Mouse (Mus musculus) CH12.LX (cell line): ENCODE results near the gene Scml4. TPM values are rescaled to one million over a fixed set of nuclear protein-coding genes. Genes with fewer than 3 reads are reported as not detected.

Experiments used
- DNase-seq: peaks from one replicate; pipeline ENCODE4 v3.0.0-alpha.2; 2013; ENCODE audit errors: extremely low read depth
- H3K27ac ChIP-seq: 2 replicates; pipeline ENCODE4 v1.5.1; 2012; ENCODE audit warnings: low read depth, mild to moderate bottlenecking, control low read depth, moderate library complexity; ENCODE audit not compliant: insufficient read depth
- H3K27me3 ChIP-seq: replicated peaks from 2 replicates; pipeline ENCODE3; 2012; ENCODE audit warnings: inconsistent platforms
- H3K36me3 ChIP-seq, 2 experiments: replicated peaks in 1 of 2; 2 replicates each; pipeline versions ENCODE3 to v1.6.1; 2012; ENCODE audit warnings: inconsistent platforms in 1 of 2, low read length in 1 of 2, mild to moderate bottlenecking in 1 of 2, mixed read lengths in 1 of 2, moderate library complexity in 1 of 2; ENCODE audit not compliant: control insufficient read depth in 1 of 2, insufficient read depth in 1 of 2
- H3K4me1 ChIP-seq, 2 experiments: 2 replicates each; pipeline ENCODE4 v1.6.1; 2012; ENCODE audit warnings: inconsistent platforms in 1 of 2, moderate library complexity in 1 of 2; ENCODE audit not compliant: insufficient read depth in 2 of 2, control insufficient read depth in 1 of 2
- H3K4me2 ChIP-seq: 2 replicates; pipeline ENCODE4 v1.6.1; 2012; ENCODE audit warnings: low read depth, mild to moderate bottlenecking, control low read depth; ENCODE audit not compliant: poor library complexity, insufficient read depth, severe bottlenecking
- H3K4me3 ChIP-seq, 3 experiments: fragments of 150-350 bp in 1 of 3; sonication (generic) in 1 of 3; replicated peaks in 1 of 3; 2 replicates each; pipeline versions ENCODE3 to v1.5.1; 2011 to 2012; ENCODE audit warnings: low read depth in 2 of 3, low read length in 2 of 3, mild to moderate bottlenecking in 2 of 3, moderate library complexity in 2 of 3, control low read depth in 1 of 3, improper control_type of control experiment in 1 of 3, inconsistent platforms in 1 of 3, mixed read lengths in 1 of 3; ENCODE audit not compliant: poor library complexity in 1 of 3
- H3K79me2 ChIP-seq: replicated peaks from 2 replicates; pipeline ENCODE4 v1.6.1; 2012; ENCODE audit warnings: mild to moderate bottlenecking, moderate library complexity; ENCODE audit not compliant: control insufficient read depth, poor library complexity, insufficient read depth, severe bottlenecking; ENCODE audit errors: extremely low read depth
- H3K9ac ChIP-seq: 2 replicates; pipeline ENCODE4 v1.6.1; 2012; ENCODE audit warnings: low read depth, mild to moderate bottlenecking, control low read depth, moderate library complexity; ENCODE audit not compliant: insufficient read depth
- H3K9me3 ChIP-seq: replicated peaks from 2 replicates; pipeline ENCODE3; 2012; ENCODE audit warnings: low read length, inconsistent platforms, mixed read lengths
- BHLHE40 ChIP-seq: IDR thresholded peaks from 2 replicates; pipeline ENCODE4 v1.6.1; 2011; ENCODE audit warnings: mild to moderate bottlenecking, low read depth, low read length, improper control_type of control experiment
- CHD2 ChIP-seq: IDR thresholded peaks from 2 replicates; pipeline ENCODE4 v1.6.1; 2011; ENCODE audit warnings: low read length, improper control_type of control experiment
- CTCF ChIP-seq, 2 experiments: IDR thresholded peaks in 1 of 2; conservative IDR thresholded peaks in 1 of 2; 2 replicates each; pipeline ENCODE4 v1.5.1; 2011 to 2012; ENCODE audit warnings: low read depth in 2 of 2, low read length in 2 of 2, improper control_type of control experiment in 1 of 2, inconsistent platforms in 1 of 2, mild to moderate bottlenecking in 1 of 2, moderate library complexity in 1 of 2
- E2F4 ChIP-seq: IDR thresholded peaks from 2 replicates; pipeline ENCODE4 v1.6.1; 2011; ENCODE audit warnings: low read depth, low read length, improper control_type of control experiment; ENCODE audit not compliant: insufficient replicate concordance
- EP300 ChIP-seq: IDR thresholded peaks from 2 replicates; pipeline ENCODE4 v1.6.1; 2011; ENCODE audit warnings: low read length, improper control_type of control experiment
- GABPA ChIP-seq: IDR thresholded peaks from 2 replicates; pipeline ENCODE4 v1.6.1; 2012; ENCODE audit warnings: low read depth, low read length, improper control_type of control experiment, inconsistent platforms; ENCODE audit not compliant: insufficient replicate concordance
- HCFC1 ChIP-seq: IDR thresholded peaks from 2 replicates; pipeline ENCODE4 v1.6.1; 2012; ENCODE audit warnings: low read depth, mild to moderate bottlenecking, inconsistent platforms, low read length, improper control_type of control experiment
- IRF4 ChIP-seq: IDR thresholded peaks from 2 replicates; pipeline ENCODE4 v1.6.1; 2014; ENCODE audit warnings: low read depth, mild to moderate bottlenecking, inconsistent platforms, low read length, improper control_type of control experiment
- JUND ChIP-seq: conservative IDR thresholded peaks from 2 replicates; pipeline ENCODE4 v1.6.1; 2011; ENCODE audit warnings: low read depth, low read length, improper control_type of control experiment
- MAFK ChIP-seq: IDR thresholded peaks from 2 replicates; pipeline ENCODE4 v1.6.1; 2011; ENCODE audit warnings: low read length, improper control_type of control experiment; ENCODE audit not compliant: insufficient replicate concordance
- MAZ ChIP-seq: IDR thresholded peaks from 2 replicates; pipeline ENCODE4 v1.6.1; 2012; ENCODE audit warnings: low read depth, mild to moderate bottlenecking, inconsistent platforms, low read length, improper control_type of control experiment, moderate library complexity
- MXI1 ChIP-seq: IDR thresholded peaks from 2 replicates; pipeline ENCODE4 v1.6.1; 2011; ENCODE audit warnings: mild to moderate bottlenecking, low read depth, low read length, improper control_type of control experiment
- NELFE ChIP-seq: IDR thresholded peaks from 2 replicates; pipeline ENCODE4 v1.6.1; 2011; ENCODE audit warnings: low read depth, low read length, improper control_type of control experiment
- PAX5 ChIP-seq: IDR thresholded peaks from 2 replicates; pipeline ENCODE4 v1.6.1; 2012; ENCODE audit warnings: low read length, inconsistent platforms, mixed read lengths
- POLR2A ChIP-seq: IDR thresholded peaks from 2 replicates; pipeline ENCODE4 v1.6.1; 2011; ENCODE audit warnings: low read depth, mild to moderate bottlenecking, improper control_type of control experiment, low read length
- RAD21 ChIP-seq: IDR thresholded peaks from 2 replicates; pipeline ENCODE4 v1.6.1; 2011; ENCODE audit warnings: low read depth, mild to moderate bottlenecking, low read length, improper control_type of control experiment, moderate library complexity
- RCOR1 ChIP-seq: conservative IDR thresholded peaks from 2 replicates; pipeline ENCODE4 v1.6.1; 2012; ENCODE audit warnings: low read depth, mild to moderate bottlenecking, inconsistent platforms, low read length, improper control_type of control experiment
- SIN3A ChIP-seq: IDR thresholded peaks from 2 replicates; pipeline ENCODE4 v1.6.1; 2012; ENCODE audit warnings: low read length, improper control_type of control experiment, inconsistent platforms
- SMC3 ChIP-seq: IDR thresholded peaks from 2 replicates; pipeline ENCODE4 v1.6.1; 2011; ENCODE audit warnings: low read depth, low read length, improper control_type of control experiment
- TCF12 ChIP-seq: IDR thresholded peaks from 2 replicates; pipeline ENCODE4 v1.6.1; 2014; ENCODE audit warnings: low read depth, mild to moderate bottlenecking, inconsistent platforms, low read length, improper control_type of control experiment
- USF2 ChIP-seq: conservative IDR thresholded peaks from 2 replicates; pipeline ENCODE4 v1.6.1; 2011; ENCODE audit warnings: low read depth, low read length, improper control_type of control experiment
- ZKSCAN1 ChIP-seq: IDR thresholded peaks from 2 replicates; pipeline ENCODE4 v1.6.1; 2012; ENCODE audit warnings: low read depth, inconsistent platforms, low read length, improper control_type of control experiment, borderline replicate concordance
- dilution Hi-C: fragments of 300-500 bp; cut with MboI; formaldehyde crosslinking; loops from 2 replicates; pipeline ENCODE4 v1.14.3; 2020; ENCODE audit warnings: low sequenced_read_pairs; ENCODE audit not compliant: extremely low pct_unique_long_range_greater_than_20kb, extremely low pct_ligation_motif_present
- in situ Hi-C: fragments of 300-500 bp; cut with MboI; formaldehyde crosslinking; loops from 3 replicates; pipeline ENCODE4 v1.14.3; 2019; ENCODE audit warnings: low sequenced_read_pairs, low pct_ligation_motif_present, low pct_unique_long_range_greater_than_20kb, mixed read lengths
- polyA plus RNA-seq: library from polyadenylated mRNA; unstranded; fragments of >175 nt; gene quantifications from 2 replicates; pipeline ENCODE4 v1.2.1, GENCODE M21; 2012; ENCODE audit warnings: low read depth; ENCODE audit not compliant: insufficient read length
- total RNA-seq, 2 experiments: library from RNA; depleted of rRNA; stranded (reverse); fragments of 300-350 nt in 1 of 2; fragments of >200 nt in 1 of 2; gene quantifications; 2 replicates each; pipeline ENCODE4 v1.2.3; 2012 to 2014

Gene Scml4
- total and polyA plus RNA-seq, 3 experiments, result 2.7 to 3.3 (median 3.0) TPM

DNA sequence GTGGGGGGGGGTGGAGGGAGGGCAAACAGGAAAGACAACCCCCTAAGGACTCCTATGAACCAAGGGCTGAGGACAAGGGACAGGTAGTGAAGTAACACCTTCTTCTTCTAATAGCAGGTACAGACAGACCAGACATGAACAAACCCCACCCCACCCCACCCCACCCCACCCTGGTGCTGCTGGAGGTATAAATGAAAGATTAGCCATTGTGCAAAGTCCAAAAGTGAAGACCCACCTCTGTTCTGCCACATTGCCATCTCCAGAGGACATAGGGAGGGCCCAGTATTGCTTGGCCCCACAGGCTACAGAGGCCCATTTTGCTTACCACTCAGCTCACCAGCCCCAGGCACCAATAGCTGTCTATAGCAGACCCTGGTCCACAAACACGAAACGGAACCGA is 95.0 kb downstream of the Scml4 start:
- Histone ChIP-seq H3K4me2 (no peak overlapping the region), H3K36me3 (no peaks in the 10 kb centered on the region), H3K79me2 (no peaks in the 10 kb centered on the region), H3K9me3 (no peaks in the 10 kb centered on the region), H3K9ac (no peak overlapping the region), H3K27me3 (no peaks in the 10 kb centered on the region), H3K4me3 (no peak overlapping the region), H3K27ac (no peak overlapping the region), H3K4me1 (peaks cover 6 to 18% of the 10 kb centered on the region in 2 experiments; a peak in 3 of 4 replicates)
- no peak for DNase-seq
- in situ Hi-C loops, result no loop called here
- dilution Hi-C loops, result no loop called here
- TF ChIP-seq NELFE, result no peak
- no peak for TF ChIP-seq BHLHE40
- no peak for TF ChIP-seq POLR2A
- TF ChIP-seq IRF4, result no peak
- TF ChIP-seq RCOR1, result no peak
- TF ChIP-seq MAFK, result no peak
- TF ChIP-seq MAZ, result no peak
- no peak for TF ChIP-seq MXI1
- TF ChIP-seq EP300, result no peak

DNA sequence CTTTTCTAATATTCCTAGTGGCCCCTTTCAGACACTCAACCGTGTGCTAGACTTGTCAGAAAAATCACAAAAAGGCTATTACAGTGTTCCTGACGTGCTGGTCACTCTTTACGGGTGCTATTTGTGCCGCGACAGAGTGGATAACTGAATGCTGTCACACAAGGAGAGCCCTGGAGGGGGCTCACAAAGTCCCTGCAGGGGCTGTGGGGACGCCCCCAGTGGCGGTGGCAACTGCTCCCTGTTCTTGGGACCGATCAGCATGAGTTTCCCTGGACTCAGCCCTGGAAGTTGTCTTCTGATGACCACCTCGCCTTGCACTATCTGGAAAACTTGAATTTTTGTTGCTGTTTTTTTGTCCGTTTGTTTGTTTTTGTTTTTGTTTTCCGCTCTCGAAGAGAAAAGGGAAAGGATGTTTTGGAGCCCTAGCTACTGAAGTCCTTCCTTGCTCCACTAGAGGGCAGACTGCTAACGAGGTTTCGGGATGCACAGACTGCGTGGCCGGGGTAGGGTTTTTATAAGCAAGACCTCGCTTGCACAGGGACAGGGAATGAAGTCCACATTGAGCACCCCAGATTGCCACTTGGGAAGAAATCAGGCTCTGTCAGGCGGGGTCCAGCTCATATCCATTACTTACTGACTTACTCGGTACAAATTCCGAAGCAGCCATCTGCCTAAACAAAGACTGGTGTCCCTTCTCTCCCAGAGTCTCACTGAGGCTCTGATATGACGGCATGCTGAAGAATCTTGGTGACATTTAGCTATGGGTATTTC is 97.9 kb downstream of the Scml4 start:
- in situ Hi-C loops (no loop called here), dilution Hi-C loops (no loop called here)
- Histone ChIP-seq H3K27ac (no peak overlapping the region), H3K79me2 (no peaks in the 10 kb centered on the region), H3K4me2 (peak overlapping the region; percentile 73; the same call in 1 of the 2 replicates), H3K4me3 (no peak overlapping the region), H3K36me3 (no peaks in the 10 kb centered on the region), H3K9ac (no peak overlapping the region), H3K27me3 (no peaks in the 10 kb centered on the region), H3K4me1 (peaks cover 7 to 14% of the 10 kb centered on the region in 2 experiments), H3K9me3 (no peaks in the 10 kb centered on the region)
- DNase-seq, result peak; percentile 54
- TF ChIP-seq JUND (no peak), RAD21 (peak; percentile 78), MAZ (no peak), HCFC1 (no peak), SMC3 (peak; percentile 74), CTCF (conservative IDR thresholded peaks at IDR 0.05 in 1 of 2, IDR thresholded peaks at IDR 0.05 in 1 of 2; ENCODE audit: low read depth in 2 of 2, low read length in 2 of 2) (peak; percentile 48 to 82; a peak in 3 of 4 replicates)

DNA sequence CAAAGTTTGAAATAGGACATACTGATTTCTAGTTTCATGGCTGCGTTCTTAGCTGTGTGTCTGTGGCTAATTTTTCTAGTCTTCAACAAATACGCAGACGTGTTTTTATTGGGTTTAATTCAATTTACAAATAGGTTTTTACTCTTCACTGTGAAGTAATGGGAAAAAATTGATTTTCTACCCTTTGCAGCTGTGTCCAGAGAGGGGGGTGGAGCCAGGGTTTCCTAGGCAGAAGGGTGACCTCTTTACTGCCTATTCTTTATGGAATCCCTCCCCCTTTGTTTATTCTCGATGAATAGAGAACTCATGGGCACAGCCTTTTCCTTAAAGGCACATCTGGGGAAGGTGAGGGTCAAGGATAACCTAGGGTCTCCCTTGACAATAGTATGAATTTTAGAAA is 98.5 kb downstream of the Scml4 start:
- no peaks in the 10 kb centered on the region for H3K27me3 ChIP-seq
- no peak overlapping the region for H3K9ac ChIP-seq
- H3K9me3 ChIP-seq, result no peaks in the 10 kb centered on the region
- no peak overlapping the region for H3K4me2 ChIP-seq
- H3K4me1 ChIP-seq, result peaks cover 7 to 14% of the 10 kb centered on the region in 2 experiments
- H3K27ac ChIP-seq, result no peak overlapping the region
- no peak overlapping the region for H3K4me3 ChIP-seq
- no peak for TF ChIP-seq MAZ
- no peak for TF ChIP-seq PAX5
- TF ChIP-seq USF2, result no peak
- TF ChIP-seq GABPA, result no peak
- no peak for TF ChIP-seq ZKSCAN1
- no peak for TF ChIP-seq CHD2
- TF ChIP-seq BHLHE40, result no peak
- no peak for TF ChIP-seq SIN3A
- no peak for TF ChIP-seq POLR2A
- TF ChIP-seq NELFE, result no peak
- TF ChIP-seq TCF12, result no peak
- TF ChIP-seq IRF4, result no peak
- TF ChIP-seq SMC3, result no peak
- no peak for TF ChIP-seq E2F4
- H3K36me3 ChIP-seq, result no peaks in the 10 kb centered on the region
- no peak for DNase-seq
- dilution Hi-C loops (no loop called here), in situ Hi-C loops (no loop called here)
- no peaks in the 10 kb centered on the region for H3K79me2 ChIP-seq
